Mouse (Mus musculus) right cerebral cortex, postnatal 14 days (tissue): ENCODE measurements around the gene Kif2c.
"Not testable (repeated sequence)": the region's sequence is repeated elsewhere in the genome, so short reads cannot be mapped to it uniquely, and the experiment has no call there.

Experiments used
- DNase-seq: peaks from one replicate; pipeline ENCODE4 v3.0.0; 2022

Gene Kif2c

GRCm38 (mm10) chr4:117182759-117183096 is 289 bp upstream of the Kif2c start:
- DNase-seq = not testable (repeated sequence)

DNA sequence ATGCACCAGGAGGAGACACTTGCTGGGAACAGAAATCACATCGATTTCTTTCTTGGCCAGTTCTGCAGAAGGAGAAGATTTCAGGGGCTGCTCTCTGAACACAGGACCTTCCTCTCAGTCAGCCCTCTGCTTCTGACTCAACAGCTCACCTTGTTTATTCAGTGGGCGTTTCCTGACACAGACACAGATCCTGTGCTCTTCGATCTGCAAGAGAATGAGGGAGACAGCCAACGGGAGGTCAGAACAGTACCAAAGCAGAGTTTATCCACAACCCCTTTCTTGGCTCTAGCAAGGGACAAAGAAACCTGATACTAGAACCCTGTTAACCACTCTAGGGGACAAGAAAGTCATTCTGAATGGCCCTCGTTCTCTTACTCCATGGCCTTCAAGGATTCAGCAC is 12.5 kb downstream of the Kif2c start:
- DNase-seq = no peak

GRCm38 (mm10) chr4:117161183-117161582 is 21.3 kb downstream of the Kif2c start:
- no peak for DNase-seq

DNA sequence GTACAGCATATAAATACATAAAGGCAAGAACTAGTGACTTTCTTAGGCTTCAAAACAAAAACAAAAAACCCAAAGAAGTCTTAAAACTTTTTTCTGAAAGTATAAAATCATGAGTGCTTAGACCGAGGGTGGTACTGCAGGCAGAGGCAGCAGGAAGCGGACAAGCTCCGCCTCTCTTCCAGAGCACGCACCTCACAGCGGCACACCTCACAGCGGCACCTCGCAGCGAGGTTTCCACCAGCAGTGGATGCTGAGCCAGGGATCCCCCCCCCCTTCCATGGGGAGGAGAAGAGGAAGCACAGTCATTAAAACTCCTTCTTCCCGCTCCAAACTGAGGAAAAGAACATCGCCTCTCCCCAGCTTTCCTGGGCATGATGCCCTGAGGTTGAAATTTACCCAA is 22.8 kb downstream of the Kif2c start:
- DNase-seq = no peak

GRCm38 (mm10) chr4:117156372-117156771 is 26.1 kb downstream of the Kif2c start:
- no peak for DNase-seq

GRCm38 (mm10) chr4:117155792-117156355 is 26.6 kb downstream of the Kif2c start, which contains the start of gene Rps8:
TSS of gene Rps8 (minus strand) at chr4:117156243.
- peak; percentile 81 for DNase-seq

DNA sequence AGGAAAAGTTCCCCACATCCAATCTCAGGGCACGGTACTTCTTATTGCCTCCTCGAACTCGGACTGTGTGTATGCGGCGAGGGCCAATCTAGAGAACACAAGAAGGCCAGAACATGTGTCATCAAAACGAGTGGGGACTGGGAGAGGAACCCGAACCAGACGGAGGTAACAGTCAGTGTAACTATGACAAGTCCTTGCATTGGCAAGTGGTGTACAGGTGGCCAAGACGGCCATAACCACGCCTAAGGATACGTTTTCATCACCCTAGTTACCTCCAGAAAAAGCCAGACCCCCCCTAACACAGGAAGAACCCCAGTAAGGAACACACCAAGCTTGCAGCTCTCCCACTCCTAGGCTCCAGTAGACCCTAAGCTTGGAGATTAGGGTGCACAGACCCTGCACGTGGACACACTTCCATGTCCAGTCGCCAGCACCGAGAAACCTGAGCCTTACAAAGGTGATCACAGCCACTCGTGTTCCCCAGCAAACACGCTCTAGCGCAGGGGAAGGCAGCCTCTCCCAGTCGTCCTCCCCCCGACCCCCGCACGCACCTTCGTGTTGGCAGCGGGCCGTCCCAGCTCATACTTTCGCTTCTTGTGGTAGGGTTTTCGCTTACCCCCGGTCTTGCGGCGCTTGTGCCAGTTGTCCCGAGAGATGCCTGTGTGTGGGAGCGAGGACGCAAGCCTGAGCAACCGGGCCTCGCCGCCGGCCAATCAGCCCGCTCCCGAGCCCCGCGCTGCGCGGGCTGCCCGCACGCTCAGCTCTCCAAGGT is 27.2 kb downstream of the Kif2c start:
- DNase-seq = no peak

DNA sequence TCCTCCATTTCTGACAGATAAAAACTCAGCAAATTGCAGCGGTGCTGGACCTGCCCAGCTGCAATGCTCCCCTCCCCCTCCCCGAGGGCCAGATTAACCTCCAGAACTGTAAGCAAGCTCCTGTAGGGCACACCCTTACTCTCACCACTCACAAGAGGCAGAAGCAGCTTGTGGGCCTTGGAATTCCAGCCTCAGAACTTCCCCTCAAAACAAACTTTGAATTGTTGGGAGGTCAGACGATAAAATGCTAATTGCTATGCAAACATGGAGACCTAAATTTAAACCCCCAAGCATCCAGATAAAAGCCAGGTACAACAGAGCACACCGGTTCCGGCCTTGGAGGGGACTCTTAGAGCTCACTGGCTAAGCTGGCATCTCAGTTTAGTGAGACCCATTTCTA is 29.7 kb downstream of the Kif2c start:
- no peak for DNase-seq

- no peak for DNase-seq
These were observed 31.0 kb downstream of the Kif2c start for GRCm38 (mm10) chr4:117151416-117151815.

- DNase-seq = no peak
These were observed 32.2 kb downstream of the Kif2c start for GRCm38 (mm10) chr4:117150212-117150733.

DNA sequence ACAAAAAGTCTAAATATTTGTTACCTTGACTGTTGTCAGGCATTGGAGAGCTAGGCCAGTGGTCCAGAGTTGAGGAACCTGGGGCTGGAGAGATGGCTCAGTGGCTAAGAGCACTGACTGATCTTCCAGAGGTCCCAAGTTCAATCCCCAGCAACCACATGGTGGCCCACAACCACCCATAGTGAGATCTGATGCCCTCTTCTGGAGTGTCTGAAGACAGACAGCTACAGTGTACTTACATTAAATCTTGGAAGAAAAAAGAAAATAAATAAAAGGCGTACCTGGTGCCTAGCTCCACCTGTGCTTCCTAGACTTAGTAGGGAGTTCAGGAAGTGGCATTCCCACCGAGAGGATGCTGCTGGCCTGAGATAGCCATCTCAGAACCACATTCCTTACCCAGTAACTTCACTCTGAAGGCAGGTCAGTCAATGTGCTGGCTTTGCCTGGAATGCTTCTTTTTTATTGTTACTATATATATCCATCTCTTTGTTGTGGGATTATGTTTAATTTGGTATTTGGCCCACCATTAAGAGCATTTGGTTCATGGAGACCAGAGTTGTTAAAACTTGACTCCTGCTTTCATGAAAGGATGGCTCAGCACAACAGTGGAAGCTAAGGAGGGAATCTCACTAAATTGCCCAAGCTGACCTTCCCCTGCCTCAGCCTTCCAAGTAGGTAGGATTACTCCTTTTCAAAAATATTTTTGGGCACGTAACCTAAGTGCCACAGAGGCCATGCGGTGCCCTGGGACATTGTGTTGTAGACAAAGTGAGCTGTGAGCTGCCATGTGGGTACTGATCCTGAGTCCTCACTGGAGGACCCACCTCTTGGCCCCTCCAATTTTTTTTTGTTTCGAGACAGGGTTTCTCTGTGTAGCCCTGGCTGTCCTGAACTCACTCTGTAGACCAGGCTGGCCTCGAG is 32.9 kb downstream of the Kif2c start:
- no peak for DNase-seq

DNA sequence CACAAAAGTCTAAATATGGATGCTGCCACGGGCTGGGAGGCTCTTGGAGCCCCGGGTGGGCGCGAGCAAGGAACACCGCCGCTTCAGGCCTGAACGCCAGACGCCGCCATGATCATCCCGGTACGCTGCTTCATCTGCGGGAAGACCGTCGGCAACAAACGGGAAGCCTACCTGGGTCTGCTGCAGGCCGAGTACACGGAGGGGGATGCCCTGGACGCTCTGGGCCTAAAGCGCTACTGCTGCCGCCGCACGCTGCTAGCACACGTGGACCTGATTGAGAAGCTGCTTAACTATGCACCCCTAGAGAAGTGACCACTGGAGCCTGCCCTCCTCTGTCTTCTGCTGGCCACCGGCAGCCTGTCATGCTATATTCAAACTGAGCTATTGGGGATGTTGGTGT is 33.6 kb downstream of the Kif2c start:
- no peak for DNase-seq

- DNase-seq = no peak
These were observed 34.3 kb downstream of the Kif2c start for GRCm38 (mm10) chr4:117148047-117148713.

DNA sequence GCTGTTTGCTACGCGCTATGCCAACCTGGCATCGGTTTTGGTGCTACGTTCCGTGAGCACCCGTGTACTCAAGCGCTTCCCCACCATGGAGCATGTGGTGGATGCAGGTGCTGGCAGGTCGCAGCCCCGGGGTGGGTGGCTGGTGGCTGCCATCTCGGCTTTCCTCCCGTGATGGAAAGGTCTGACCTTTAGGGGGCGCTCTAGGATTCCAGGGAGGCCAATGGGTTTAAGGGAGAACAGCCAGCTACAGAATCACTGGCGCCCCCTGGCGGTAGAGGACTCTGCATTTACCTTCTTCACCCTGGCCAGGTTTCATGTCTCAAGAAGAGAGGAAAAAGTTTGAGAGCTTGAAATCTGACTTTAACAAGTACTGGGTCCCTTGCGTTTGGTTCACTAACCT is 36.3 kb downstream of the Kif2c start:
- DNase-seq = peak; percentile 83

DNA sequence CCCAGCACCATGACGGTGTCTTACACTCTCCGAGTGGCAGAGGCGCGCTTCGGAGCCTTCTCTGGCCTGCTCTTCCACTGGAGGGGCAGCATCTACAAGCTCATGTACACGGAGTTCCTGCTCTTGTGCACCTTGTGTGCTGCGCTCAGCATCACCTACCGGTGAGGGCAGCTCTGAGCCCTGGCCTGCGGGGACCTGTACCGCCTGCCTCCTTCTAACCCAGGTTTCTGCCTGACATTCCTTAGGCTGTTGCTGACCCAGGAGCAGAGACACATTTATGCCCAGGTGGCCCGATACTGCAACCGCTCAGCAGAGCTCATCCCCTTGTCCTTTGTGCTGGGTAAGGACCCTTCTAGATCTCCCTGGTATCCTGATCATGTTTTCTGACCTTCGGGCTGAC is 37.2 kb downstream of the Kif2c start:
- DNase-seq = no peak

GRCm38 (mm10) chr4:117143023-117143422 is 39.4 kb downstream of the Kif2c start:
- no peak for DNase-seq

GRCm38 (mm10) chr4:117140613-117141012 is 41.8 kb downstream of the Kif2c start:
- DNase-seq = no peak

GRCm38 (mm10) chr4:117139217-117139612 is 43.2 kb downstream of the Kif2c start:
- DNase-seq = no peak

GRCm38 (mm10) chr4:117138295-117139216 is 43.9 kb downstream of the Kif2c start:
- no peak for DNase-seq

DNA sequence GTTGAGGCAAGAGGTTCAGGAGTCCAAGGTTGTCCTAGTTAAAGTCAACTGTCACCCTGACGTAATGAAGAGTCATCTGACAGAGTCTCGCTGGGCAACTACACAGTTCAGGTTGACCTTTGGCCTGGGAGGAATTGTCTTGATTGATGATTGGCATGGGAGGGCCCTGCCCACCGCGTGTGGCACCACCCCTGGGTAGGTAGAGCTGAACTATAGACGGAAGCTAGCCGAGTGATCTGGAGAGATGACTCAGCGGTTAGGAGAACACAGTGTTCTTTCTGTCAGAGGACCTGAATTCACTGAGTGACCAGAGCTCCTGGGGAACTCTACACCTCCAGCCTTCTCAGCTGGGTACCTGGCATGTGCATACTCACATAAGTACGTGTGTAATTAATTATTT is 46.4 kb downstream of the Kif2c start:
- DNase-seq = no peak

DNA sequence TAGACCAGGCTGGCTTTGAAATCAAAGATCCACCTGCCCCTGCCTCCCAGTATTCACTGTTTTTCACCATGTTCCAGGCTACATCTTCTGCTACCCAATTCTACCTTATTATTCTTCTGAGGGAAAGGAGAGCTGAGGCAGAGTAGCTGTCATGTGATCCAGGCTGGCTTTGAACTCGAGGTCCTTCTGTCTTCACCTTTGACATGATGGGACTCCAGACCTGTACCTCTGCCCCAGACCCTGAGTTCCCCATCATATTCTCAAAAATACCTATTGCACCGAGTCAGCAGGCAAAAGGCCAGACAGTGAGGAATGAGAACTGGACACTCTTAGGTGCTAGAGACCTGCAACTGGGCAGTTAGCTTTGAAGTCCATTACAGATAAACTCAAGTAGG is 47.8 kb downstream of the Kif2c start:
- no peak for DNase-seq
